Mouse (Mus musculus): ENCODE measurements at regions not wholly inside any gene's neighbourhood (a gene's known extent, or its start where the extent isn't known, plus 50 kb on each side); places are given as distances from the start of the nearest gene placed in this dataset.

DNA sequence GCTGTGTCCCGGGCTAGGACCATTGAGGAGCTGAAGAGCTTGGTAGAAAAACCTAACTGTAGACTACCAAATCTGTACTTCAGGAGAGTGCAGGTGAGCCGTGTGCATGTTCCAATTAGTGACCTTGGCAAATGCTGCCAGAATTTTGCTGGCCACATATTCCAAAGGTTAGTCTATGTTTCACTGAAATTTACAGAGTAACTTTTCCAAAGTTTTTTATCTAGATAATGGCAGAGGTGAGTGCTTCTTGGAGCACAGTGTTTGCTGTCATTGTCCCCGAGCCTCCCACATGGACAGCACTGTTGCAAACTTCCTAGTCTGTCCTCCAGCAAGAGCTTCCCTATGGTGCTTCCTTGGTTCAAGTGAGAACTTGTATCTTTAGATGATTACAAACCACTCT lies 232.5 kb downstream of the Foxa2 start:
- DNase-seq (ENCODE audit: low read depth, low spot score), result no peak
- TF ChIP-seq HCFC1 (IDR thresholded peaks at IDR 0.05; ENCODE audit: borderline replicate concordance, insufficient read depth, low read length) (no peak), ZNF384 (IDR thresholded peaks at IDR 0.05; ENCODE audit: low read depth, low read length) (no peak), MAFK (IDR thresholded peaks at IDR 0.05; ENCODE audit: insufficient read depth, low read depth, low read length) (no peak), ZC3H11A (IDR thresholded peaks at IDR 0.05; ENCODE audit: borderline replicate concordance, low read depth, low read length) (no peak), CHD2 (IDR thresholded peaks at IDR 0.05; ENCODE audit: low read depth, low read length) (no peak)
- Histone ChIP-seq H3K27ac (ENCODE audit: insufficient read depth, low read depth, low read length, poor library complexity, severe bottlenecking) (no peak overlapping the region), H3K36me3 (ENCODE audit: control insufficient read depth, insufficient read depth, low read length, poor library complexity, severe bottlenecking) (no peaks in the 10 kb centered on the region), H3K4me3 (ENCODE audit: insufficient read depth in 1 of 2, low read depth in 1 of 2, low read length in 2 of 2, poor library complexity in 1 of 2, severe bottlenecking in 1 of 2) (no peak overlapping the region), H3K9me3 (ENCODE audit: control insufficient read depth, insufficient read depth, low read depth, low read length) (no peaks in the 10 kb centered on the region), H3K9ac (ENCODE audit: insufficient read depth, low read depth, low read length, poor library complexity, severe bottlenecking) (no peak overlapping the region), H3K4me1 (ENCODE audit: control insufficient read depth in 2 of 2, insufficient read depth in 2 of 2, low read length in 2 of 2, poor library complexity in 1 of 2) (no peaks in the 10 kb centered on the region)
- in situ Hi-C loops (cut with MboI; ENCODE audit: low sequenced_read_pairs in 2 of 2, unreplicated experiment in 2 of 2), result loop anchor here in 1 of 2 experiments (10.0 kb wide), 1 partner anchor 281 kb away; no protein-coding TSS in a partner anchor

DNA sequence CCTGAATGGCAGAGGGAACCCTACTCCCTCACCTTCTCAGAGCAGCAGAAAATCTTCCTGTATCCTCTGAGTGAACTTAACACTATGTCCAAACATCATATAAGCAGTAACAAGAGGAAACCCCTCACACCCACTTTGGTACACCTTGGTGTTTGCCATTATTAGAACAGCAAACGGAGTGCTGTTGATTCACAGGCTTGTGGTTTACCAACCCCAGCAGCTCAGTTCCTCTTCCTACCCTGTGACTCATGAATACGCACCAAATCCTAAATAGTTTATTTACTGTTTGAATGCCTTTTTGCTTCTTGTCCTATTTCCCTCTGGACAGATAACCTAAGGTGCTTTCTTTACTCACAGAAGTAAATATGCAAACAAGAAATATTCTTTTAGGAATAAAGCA lies 233.3 kb downstream of the Foxa2 start:
- TF ChIP-seq CHD2 (IDR thresholded peaks at IDR 0.05; ENCODE audit: low read depth, low read length) (no peak), MAFK (IDR thresholded peaks at IDR 0.05; ENCODE audit: insufficient read depth, low read depth, low read length) (no peak), ZC3H11A (IDR thresholded peaks at IDR 0.05; ENCODE audit: borderline replicate concordance, low read depth, low read length) (no peak), ZNF384 (IDR thresholded peaks at IDR 0.05; ENCODE audit: low read depth, low read length) (no peak), HCFC1 (IDR thresholded peaks at IDR 0.05; ENCODE audit: borderline replicate concordance, insufficient read depth, low read length) (no peak)
- in situ Hi-C loops (cut with MboI; ENCODE audit: low sequenced_read_pairs in 2 of 2, unreplicated experiment in 2 of 2), result loop anchor here in 1 of 2 experiments (10.0 kb wide), 1 partner anchor 281 kb away; no protein-coding TSS in a partner anchor
- H3K9me3 ChIP-seq (ENCODE audit: control insufficient read depth, insufficient read depth, low read depth, low read length), result no peaks in the 10 kb centered on the region
- no peak overlapping the region for H3K27ac ChIP-seq (ENCODE audit: insufficient read depth, low read depth, low read length, poor library complexity, severe bottlenecking)
- H3K4me3 ChIP-seq (ENCODE audit: insufficient read depth in 1 of 2, low read depth in 1 of 2, low read length in 2 of 2, poor library complexity in 1 of 2, severe bottlenecking in 1 of 2), result no peak overlapping the region
- H3K36me3 ChIP-seq (ENCODE audit: control insufficient read depth, insufficient read depth, low read length, poor library complexity, severe bottlenecking), result no peaks in the 10 kb centered on the region
- no peaks in the 10 kb centered on the region for H3K4me1 ChIP-seq (ENCODE audit: control insufficient read depth in 2 of 2, insufficient read depth in 2 of 2, low read length in 2 of 2, poor library complexity in 1 of 2)
- DNase-seq (ENCODE audit: low read depth, low spot score), result no peak
- H3K9ac ChIP-seq (ENCODE audit: insufficient read depth, low read depth, low read length, poor library complexity, severe bottlenecking), result no peak overlapping the region

DNA sequence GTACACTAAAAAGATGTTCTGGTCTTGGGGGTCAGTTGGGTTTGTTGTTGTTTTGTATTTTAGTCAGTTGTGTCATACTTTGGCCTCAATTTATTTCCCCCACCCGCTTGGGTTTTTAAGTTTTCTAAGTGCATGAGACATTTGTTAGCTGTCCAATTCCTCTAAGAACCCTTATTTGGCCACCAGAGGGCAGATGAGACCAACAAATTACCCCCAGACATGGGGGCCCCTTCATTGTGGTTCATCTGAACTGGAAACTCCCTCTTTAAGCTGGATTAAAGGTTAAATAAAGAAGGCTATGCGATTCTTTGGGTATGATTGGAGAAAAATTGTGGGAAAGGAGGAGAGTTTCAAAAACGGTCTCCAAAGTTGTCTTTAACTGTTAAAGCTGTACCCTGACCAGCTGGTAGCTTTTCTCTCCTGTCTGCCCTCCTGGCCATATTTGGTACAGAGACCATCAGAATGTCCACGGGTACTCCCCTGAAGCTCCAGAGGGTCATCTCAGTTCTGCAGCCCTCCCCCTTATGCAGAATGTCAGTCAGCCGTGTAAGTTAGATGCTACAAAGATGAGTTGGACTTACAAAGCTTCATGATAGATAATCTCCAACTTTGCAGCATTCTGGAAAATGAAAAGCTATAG lies 238.6 kb downstream of the Foxa2 start:
- DNase-seq (ENCODE audit: low read depth, low spot score), result peak; percentile 40
- Histone ChIP-seq H3K36me3 (ENCODE audit: control insufficient read depth, insufficient read depth, low read length, poor library complexity, severe bottlenecking) (no peaks in the 10 kb centered on the region), H3K4me3 (ENCODE audit: insufficient read depth in 1 of 2, low read depth in 1 of 2, low read length in 2 of 2, poor library complexity in 1 of 2, severe bottlenecking in 1 of 2) (no peak overlapping the region), H3K27ac (ENCODE audit: insufficient read depth, low read depth, low read length, poor library complexity, severe bottlenecking) (no peak overlapping the region), H3K4me1 (ENCODE audit: control insufficient read depth in 2 of 2, insufficient read depth in 2 of 2, low read length in 2 of 2, poor library complexity in 1 of 2) (no peaks in the 10 kb centered on the region), H3K9ac (ENCODE audit: insufficient read depth, low read depth, low read length, poor library complexity, severe bottlenecking) (no peak overlapping the region), H3K9me3 (ENCODE audit: control insufficient read depth, insufficient read depth, low read depth, low read length) (no peaks in the 10 kb centered on the region)
- in situ Hi-C loops (cut with MboI; ENCODE audit: low sequenced_read_pairs in 2 of 2, unreplicated experiment in 2 of 2), result loop anchor here in 1 of 2 experiments (10.0 kb wide), 2 partner anchors 237 to 307 kb away; partner anchors contain the start of gene Foxa2
- TF ChIP-seq HCFC1 (IDR thresholded peaks at IDR 0.05; ENCODE audit: borderline replicate concordance, insufficient read depth, low read length) (no peak), ZC3H11A (IDR thresholded peaks at IDR 0.05; ENCODE audit: borderline replicate concordance, low read depth, low read length) (peak; percentile 56; the same call in 1 of the 2 replicates), ZNF384 (IDR thresholded peaks at IDR 0.05; ENCODE audit: low read depth, low read length) (no peak)

DNA sequence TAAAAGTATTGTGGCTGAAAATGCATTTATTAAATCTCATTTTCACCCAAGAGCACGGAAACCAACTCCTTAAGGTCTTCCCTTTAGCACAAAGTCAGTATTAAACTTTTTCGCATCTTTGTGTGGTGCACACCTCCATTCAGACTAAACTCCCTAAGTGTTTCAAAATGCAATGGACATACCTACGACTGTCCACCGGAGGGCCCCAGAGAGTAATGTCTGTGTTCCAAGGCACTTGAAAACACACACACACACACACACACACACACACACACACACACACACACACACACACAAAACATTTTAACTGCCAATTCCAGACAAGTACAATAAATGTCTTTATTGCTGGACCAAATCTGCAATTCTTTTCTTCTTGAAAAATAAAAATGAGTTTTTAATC lies 243.7 kb downstream of the Foxa2 start:
- peak; percentile 24 for DNase-seq (ENCODE audit: low read depth, low spot score)
- Histone ChIP-seq H3K9ac (ENCODE audit: insufficient read depth, low read depth, low read length, poor library complexity, severe bottlenecking) (no peak overlapping the region), H3K27ac (ENCODE audit: insufficient read depth, low read depth, low read length, poor library complexity, severe bottlenecking) (no peak overlapping the region), H3K36me3 (ENCODE audit: control insufficient read depth, insufficient read depth, low read length, poor library complexity, severe bottlenecking) (no peaks in the 10 kb centered on the region), H3K4me1 (ENCODE audit: control insufficient read depth in 2 of 2, insufficient read depth in 2 of 2, low read length in 2 of 2, poor library complexity in 1 of 2) (no peaks in the 10 kb centered on the region), H3K9me3 (ENCODE audit: control insufficient read depth, insufficient read depth, low read depth, low read length) (no peaks in the 10 kb centered on the region), H3K4me3 (ENCODE audit: insufficient read depth in 1 of 2, low read depth in 1 of 2, low read length in 2 of 2, poor library complexity in 1 of 2, severe bottlenecking in 1 of 2) (no peak overlapping the region)
- TF ChIP-seq MAFK (IDR thresholded peaks at IDR 0.05; ENCODE audit: insufficient read depth, low read depth, low read length), result no peak
- no peak for TF ChIP-seq CHD2 (IDR thresholded peaks at IDR 0.05; ENCODE audit: low read depth, low read length)
- TF ChIP-seq ZNF384 (IDR thresholded peaks at IDR 0.05; ENCODE audit: low read depth, low read length), result no peak
- TF ChIP-seq ZC3H11A (IDR thresholded peaks at IDR 0.05; ENCODE audit: borderline replicate concordance, low read depth, low read length), result no peak
- TF ChIP-seq HCFC1 (IDR thresholded peaks at IDR 0.05; ENCODE audit: borderline replicate concordance, insufficient read depth, low read length), result no peak
- in situ Hi-C loops (cut with MboI; ENCODE audit: low sequenced_read_pairs in 2 of 2, unreplicated experiment in 2 of 2), result loop anchor here in 1 of 2 experiments (10.0 kb wide), 2 partner anchors 242 to 312 kb away; partner anchors contain the start of gene Foxa2
